Mouse (Mus musculus): ENCODE measurements around the gene Ube4a.

- TF ChIP-seq GATA1 (IDR thresholded peaks at IDR 0.05; ENCODE audit: borderline replicate concordance, low read length), result no peak
- no peak for TF ChIP-seq FLI1 (IDR thresholded peaks at IDR 0.05; ENCODE audit: low read length)
Measured at GRCm38 (mm10) chr9:44942421-44942820, 23.0 kb downstream of the Ube4a start.
